Mouse (Mus musculus) hindbrain, embryonic 14.5 days (tissue): ENCODE results near the gene Ldhd. TPM values are rescaled to one million over a fixed set of nuclear protein-coding genes. Genes with fewer than 3 reads are reported as not detected.
A peak's percentile ranks its signal among the peaks of the same experiment; 100 is the strongest.

ENCODE experiments used
- ATAC-seq: fragments of 200-750 bp; cut with Nextera tagmentation; 2 replicates; pipeline ENCODE4 v1.8.0; 2017; ENCODE audit warnings: moderate number of reproducible peaks, mild to moderate bottlenecking, moderate TSS enrichment, moderate library complexity; ENCODE audit not compliant: low FRiP score
- DNase-seq: peaks from one replicate; pipeline ENCODE4 v3.0.0-alpha.2; 2015; ENCODE audit warnings: low spot score
- H3K27ac ChIP-seq: fragments of 300-500 bp; sonication (generic); 2 replicates; pipeline ENCODE4 v1.5.1; 2014; ENCODE audit warnings: mild to moderate bottlenecking, moderate library complexity
- H3K27me3 ChIP-seq: fragments of 300-500 bp; sonication (generic); 2 replicates; pipeline ENCODE4 v1.6.1; 2014; ENCODE audit warnings: mild to moderate bottlenecking, low read length, mixed read lengths; ENCODE audit not compliant: control insufficient read depth, insufficient read depth
- H3K36me3 ChIP-seq: fragments of 300-500 bp; sonication (generic); replicated peaks from 2 replicates; pipeline ENCODE4 v1.6.1; 2014; ENCODE audit not compliant: control insufficient read depth, insufficient read depth
- H3K4me1 ChIP-seq: fragments of 300-500 bp; sonication (generic); replicated peaks from 2 replicates; pipeline ENCODE4 v1.6.1; 2014; ENCODE audit warnings: antibody characterized with exemption, low read length, mixed read lengths; ENCODE audit not compliant: control insufficient read depth, insufficient read depth
- H3K4me2 ChIP-seq: fragments of 300-500 bp; sonication (generic); replicated peaks from 2 replicates; pipeline ENCODE4 v1.6.1; 2014; ENCODE audit warnings: mild to moderate bottlenecking, moderate library complexity
- H3K4me3 ChIP-seq: fragments of 300-500 bp; sonication (generic); replicated peaks from 2 replicates; pipeline ENCODE4 v1.5.1; 2014; ENCODE audit warnings: mild to moderate bottlenecking, low read length
- H3K9ac ChIP-seq: fragments of 300-500 bp; sonication (generic); 2 replicates; pipeline ENCODE4 v1.6.1; 2014
- H3K9me3 ChIP-seq: fragments of 300-500 bp; sonication (generic); 2 replicates; pipeline ENCODE4 v1.6.1; 2016; ENCODE audit warnings: low read length; ENCODE audit not compliant: control insufficient read depth
- WGBS: fragments of 180-500 bp; shearing (Covaris S2); extraction: QIAGEN DNeasy Blood & Tissue Kit; methylation state at CpG from one replicate; pipeline ENCODE4 v1.1.7; 2014; 5-methylcytosine and 5-hydroxymethylcytosine counted together
- polyA plus RNA-seq: library from polyadenylated mRNA; unstranded; fragments of >200 nt; fragmentation: Nextera tagmentation; extraction: Ambion mirVana; gene quantifications from 2 replicates; pipeline ENCODE4 v1.2.1, GENCODE M21; 2014

Gene Ldhd
- polyA plus RNA-seq, 1 experiment from 2014 or later, result 0.56 TPM

GRCm38 (mm10) chr8:111577880-111578533 is 52.2 kb downstream of the Ldhd start:
- H3K9me3 ChIP-seq, result no peaks in the 10 kb centered on the region
- H3K4me1 ChIP-seq, result peaks cover 14% of the 10 kb centered on the region; the same call in 1 of the 2 replicates
- no peak overlapping the region for H3K4me3 ChIP-seq
- no peak for DNase-seq
- H3K9ac ChIP-seq, result no peak overlapping the region
- WGBS, result 94% methylated on average over 9 of the region's 9 CpGs
- H3K36me3 ChIP-seq, result no peaks in the 10 kb centered on the region
- no peak overlapping the region for H3K4me2 ChIP-seq
- no peak for ATAC-seq
- H3K27ac ChIP-seq, result no peak overlapping the region
- no peaks in the 10 kb centered on the region for H3K27me3 ChIP-seq

DNA sequence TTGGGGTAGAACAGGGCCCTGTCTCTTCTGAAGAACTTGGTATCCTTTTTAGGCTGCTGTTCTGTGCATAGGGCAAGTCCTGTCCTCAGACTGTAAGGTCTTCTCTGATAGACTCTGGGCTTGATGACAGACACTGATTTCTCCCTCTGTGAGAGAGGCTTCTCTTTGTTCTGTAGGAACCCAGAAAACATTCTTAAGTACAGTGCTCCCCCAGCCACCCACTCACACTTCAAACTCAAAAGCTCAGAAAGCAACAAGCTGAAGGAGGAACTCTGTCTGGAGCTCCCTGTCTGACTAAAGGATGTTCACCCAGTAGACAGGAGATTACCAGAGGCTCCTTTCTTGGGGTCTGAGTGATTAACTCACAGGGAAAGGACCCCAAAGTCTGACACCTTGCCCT is 53.7 kb downstream of the Ldhd start:
- no peaks in the 10 kb centered on the region for H3K27me3 ChIP-seq
- H3K9ac ChIP-seq, result no peak overlapping the region
- peaks cover 20% of the 10 kb centered on the region; the same call in 1 of the 2 replicates for H3K4me1 ChIP-seq
- H3K9me3 ChIP-seq, result no peaks in the 10 kb centered on the region
- H3K4me2 ChIP-seq, result no peak overlapping the region
- no peak overlapping the region for H3K4me3 ChIP-seq
- H3K36me3 ChIP-seq, result no peaks in the 10 kb centered on the region
- ATAC-seq, result no peak
- no peak for DNase-seq
- no peak overlapping the region for H3K27ac ChIP-seq

GRCm38 (mm10) chr8:111575492-111575891 is 54.7 kb downstream of the Ldhd start:
- no peaks in the 10 kb centered on the region for H3K9me3 ChIP-seq
- no peak overlapping the region for H3K4me3 ChIP-seq
- H3K27me3 ChIP-seq, result no peaks in the 10 kb centered on the region
- 94% methylated on average over 4 of the region's 4 CpGs for WGBS
- ATAC-seq (no peak), DNase-seq (no peak)
- H3K27ac ChIP-seq, result no peak overlapping the region
- H3K4me2 ChIP-seq, result no peak overlapping the region
- no peak overlapping the region for H3K9ac ChIP-seq
- H3K4me1 ChIP-seq, result peaks cover 22% of the 10 kb centered on the region; the same call in 1 of the 2 replicates
- no peaks in the 10 kb centered on the region for H3K36me3 ChIP-seq

- no peaks in the 10 kb centered on the region for H3K36me3 ChIP-seq
- H3K4me3 ChIP-seq, result no peak overlapping the region
- ATAC-seq, result no peak
- H3K9ac ChIP-seq, result no peak overlapping the region
- WGBS, result 82% methylated on average over 2 of the region's 2 CpGs
- H3K27me3 ChIP-seq, result no peaks in the 10 kb centered on the region
- DNase-seq, result no peak
- H3K27ac ChIP-seq, result no peak overlapping the region
- H3K4me2 ChIP-seq, result 0 out of 2 replicates have a peak overlapping the region, but pooled peaks have one; percentile 28
- H3K9me3 ChIP-seq, result no peaks in the 10 kb centered on the region
- peaks cover 28% of the 10 kb centered on the region for H3K4me1 ChIP-seq
Measured at GRCm38 (mm10) chr8:111574016-111574415, 56.2 kb downstream of the Ldhd start.

Other genes with a start within 250 kb of the Ldhd start
- 0.74 and 0.93 TPM in 2 replicates for gene Fa2h, start 236.6 kb downstream of the Ldhd start, polyA plus RNA-seq
- 6.5 and 6.6 TPM in 2 replicates for gene Wdr59, start 108.3 kb downstream of the Ldhd start, polyA plus RNA-seq
- 108 and 116 TPM in 2 replicates for gene Znrf1, start 94.3 kb downstream of the Ldhd start, polyA plus RNA-seq
- 27.5 and 28.3 TPM in 2 replicates for gene Zfp1, start 13.0 kb upstream of the Ldhd start, polyA plus RNA-seq
- gene Ctrb1, start 60.6 kb upstream of the Ldhd start, polyA plus RNA-seq, result not detected in 2 replicates
- 49.1 and 52.1 TPM in 2 replicates for gene Bcar1, start 113.4 kb upstream of the Ldhd start, polyA plus RNA-seq
- gene Cfdp1, start 223.9 kb upstream of the Ldhd start, polyA plus RNA-seq, result 155 and 172 TPM in 2 replicates
- gene Tmem170, start 246.4 kb upstream of the Ldhd start, polyA plus RNA-seq, result 2.8 and 3.7 TPM in 2 replicates